Mouse (Mus musculus) testis, postnatal 14 days (tissue): ENCODE measurements around the gene Hist1h2ba.

Source experiments
- DNase-seq: peaks from one replicate; pipeline ENCODE4 v3.0.0; 2021; ENCODE audit warnings: low spot score

The Hist1h2ba gene

DNA sequence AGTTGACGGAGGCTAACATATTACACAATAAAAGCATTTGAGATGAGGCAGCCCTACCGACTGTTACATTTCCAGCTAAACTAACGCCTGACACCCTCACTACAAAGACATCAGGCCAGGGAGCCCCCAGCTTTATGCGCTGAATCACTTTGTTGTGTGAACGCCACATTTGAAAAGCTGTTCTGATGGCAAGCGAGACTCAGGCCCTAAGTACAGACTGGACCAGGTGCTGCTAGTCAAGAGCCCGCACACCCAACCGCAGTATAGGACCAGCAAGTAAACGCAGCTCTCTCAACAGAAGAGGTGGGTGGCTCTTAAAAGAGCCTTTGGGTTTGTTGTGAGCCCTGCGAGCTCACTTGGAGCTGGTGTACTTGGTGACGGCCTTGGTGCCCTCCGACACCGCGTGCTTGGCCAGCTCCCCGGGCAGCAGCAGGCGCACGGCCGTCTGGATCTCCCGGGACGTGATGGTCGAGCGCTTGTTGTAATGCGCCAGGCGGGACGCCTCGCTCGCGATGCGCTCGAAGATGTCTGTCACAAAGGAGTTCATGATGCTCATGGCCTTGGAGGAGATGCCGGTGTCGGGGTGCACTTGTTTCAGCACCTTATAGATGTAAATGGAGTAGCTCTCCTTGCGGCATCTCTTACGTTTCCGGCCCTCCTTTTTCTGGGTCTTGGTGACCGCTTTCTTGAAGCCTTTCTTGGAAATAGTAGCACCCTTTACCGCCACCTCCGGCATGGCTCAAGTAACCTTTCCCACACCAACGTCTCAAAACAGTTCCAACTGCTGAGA, at the start of gene Hist1h2ba:
Gene Hist1h2ba (minus strand): TSS at position 736 of the 790 bp plus-strand sequence.
- peak; percentile 91 for DNase-seq

DNA sequence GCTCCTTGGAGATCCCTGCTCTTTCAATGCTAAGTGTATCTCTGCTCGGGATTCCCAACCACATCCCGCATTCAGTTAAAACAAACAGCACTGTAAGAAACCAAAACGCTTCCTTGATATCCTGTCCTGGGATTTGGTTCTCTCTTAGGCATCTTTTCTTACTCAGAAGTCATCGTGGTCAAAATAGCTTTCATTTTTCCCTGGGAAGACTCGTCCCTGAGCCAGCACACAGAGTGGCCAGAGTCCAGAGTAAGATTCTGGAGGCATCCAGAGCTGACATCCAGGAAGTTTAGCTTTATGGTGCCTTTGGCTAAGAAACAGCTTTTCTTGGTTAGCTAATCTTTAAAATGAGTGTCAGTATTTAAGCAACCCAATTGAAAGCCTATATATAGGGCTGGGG, 38.3 kb upstream of the Hist1h2ba start:
- DNase-seq, result no peak

DNA sequence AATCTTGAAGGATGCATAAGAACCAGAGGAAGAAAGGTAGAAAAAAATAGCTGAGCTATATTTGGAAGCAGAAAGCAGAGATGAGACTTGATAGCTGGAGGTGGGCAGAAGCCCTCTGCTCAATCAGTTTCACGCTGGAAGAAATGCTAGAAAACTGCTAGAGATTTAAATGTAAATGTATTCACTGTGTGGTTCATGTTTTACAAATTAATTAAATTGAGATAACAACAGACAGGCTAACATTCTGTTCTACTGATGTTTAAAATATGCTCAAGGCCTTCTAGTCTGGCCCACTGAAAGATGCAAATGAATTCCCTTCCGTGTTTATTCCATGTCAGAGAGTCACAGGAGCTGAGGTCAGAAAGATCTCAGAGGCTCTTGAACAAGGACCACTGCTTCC, 37.9 kb upstream of the Hist1h2ba start:
- no peak for DNase-seq

DNA sequence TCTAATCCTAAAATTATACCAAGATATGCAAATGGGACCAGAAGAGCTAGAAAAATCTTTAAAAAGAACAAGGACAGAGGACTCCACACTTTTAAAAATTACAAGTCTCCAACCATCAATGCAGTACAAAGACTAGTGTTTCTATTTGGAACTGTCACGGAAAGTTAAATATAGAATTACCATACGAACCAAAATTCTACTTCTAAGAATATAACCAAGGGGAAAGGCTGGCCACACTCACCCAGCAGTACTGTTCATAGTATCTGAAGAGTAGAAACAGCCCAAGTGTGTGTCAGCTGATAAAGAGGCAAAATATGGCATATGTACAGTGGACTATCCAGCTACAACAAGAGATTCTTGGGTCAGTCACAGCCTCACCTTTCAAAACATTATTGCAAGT, 31.0 kb upstream of the Hist1h2ba start:
- DNase-seq, result no peak

DNA sequence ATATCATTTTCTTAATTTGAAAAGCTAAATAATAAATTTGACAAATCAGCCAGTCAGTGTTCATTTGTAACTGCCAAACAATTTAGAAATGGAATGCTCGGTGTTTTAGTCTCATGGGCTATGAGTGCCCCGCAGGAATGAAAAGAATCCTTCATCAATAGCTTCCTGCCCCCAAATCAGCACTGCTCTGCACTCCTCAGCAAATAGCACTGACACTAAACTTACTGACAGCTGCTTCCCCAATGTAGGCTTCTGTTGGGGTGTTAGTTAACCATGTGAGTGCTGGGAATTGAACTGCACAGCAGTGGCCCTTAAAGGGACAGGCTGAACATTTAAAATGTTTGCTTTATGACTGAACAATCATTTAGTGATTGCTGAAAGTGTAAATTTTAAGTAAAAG, 25.8 kb upstream of the Hist1h2ba start:
- DNase-seq, result no peak

DNA sequence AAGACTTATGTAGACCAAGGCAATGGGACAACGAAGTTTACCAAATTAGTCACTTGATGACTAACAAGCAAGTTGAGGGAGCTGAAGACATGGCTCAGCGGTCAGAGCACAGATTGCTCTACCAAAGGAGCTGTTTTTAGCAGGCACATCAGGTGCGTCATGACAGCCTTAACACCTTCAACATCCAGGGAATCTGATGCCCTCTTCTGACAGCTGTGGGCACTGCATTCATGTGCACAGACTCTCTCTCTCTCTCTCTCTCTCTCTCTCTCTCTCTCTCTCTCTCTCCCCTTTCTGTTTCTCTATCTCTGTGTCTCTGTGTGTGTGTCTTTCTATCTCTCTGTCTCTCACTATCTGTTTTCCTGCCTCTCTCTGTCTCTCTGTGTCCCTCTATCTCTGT, 17.0 kb upstream of the Hist1h2ba start:
- no peak for DNase-seq

DNA sequence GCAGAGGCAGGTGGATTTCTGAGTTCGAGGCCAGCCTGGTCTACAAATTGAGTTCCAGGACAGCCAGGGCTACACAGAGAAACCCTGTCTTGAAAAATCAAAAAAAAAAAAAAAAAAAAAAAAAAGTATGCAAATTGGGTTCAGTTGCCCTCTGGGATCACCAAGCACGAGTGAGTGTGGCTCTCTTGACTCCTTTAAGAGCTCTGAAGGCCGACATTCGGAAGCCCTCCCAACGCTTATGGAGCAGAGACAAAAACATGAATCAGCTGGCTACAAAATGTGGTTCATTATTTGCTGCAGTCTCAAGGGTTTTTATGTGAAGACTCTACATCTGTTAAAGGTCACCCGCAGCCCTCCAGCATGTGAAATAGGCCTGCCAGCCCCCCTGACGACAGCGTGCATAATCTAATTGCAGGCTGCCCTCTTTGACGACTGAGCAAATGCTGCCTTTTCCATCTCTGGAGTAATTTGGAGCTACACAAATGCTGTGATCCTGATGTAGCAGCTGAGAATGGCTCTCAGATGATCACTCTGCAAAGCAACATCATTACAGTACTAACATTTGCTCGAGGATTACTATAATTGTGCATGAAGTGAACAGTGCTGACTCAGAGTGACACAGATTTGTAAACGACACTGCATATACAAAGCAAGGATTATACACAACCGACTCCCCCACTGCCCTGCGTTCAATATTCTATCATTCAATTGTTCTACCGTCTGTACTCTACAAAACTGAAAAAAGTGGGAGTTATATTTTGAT, 15.7 kb upstream of the Hist1h2ba start:
- no peak for DNase-seq

DNA sequence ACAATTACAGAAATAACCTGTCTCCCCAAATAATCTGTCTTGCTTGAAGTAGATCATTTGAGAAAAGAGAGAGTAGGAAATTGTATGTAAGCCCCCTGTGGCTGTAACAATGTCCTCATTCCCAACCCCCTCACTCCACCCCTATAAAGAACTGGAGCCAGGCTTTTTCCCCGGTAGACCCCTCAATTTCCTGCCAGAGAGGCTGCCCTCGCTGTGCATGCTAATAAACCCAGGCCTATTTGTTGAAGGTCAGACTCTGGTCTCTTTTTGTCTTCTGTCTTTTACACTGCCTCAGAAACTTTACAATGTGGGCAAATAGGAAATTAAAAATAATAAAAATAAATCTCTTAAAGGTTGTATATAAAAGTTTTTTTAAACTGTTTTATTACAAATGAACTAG, 12.3 kb upstream of the Hist1h2ba start:
- no peak for DNase-seq

DNA sequence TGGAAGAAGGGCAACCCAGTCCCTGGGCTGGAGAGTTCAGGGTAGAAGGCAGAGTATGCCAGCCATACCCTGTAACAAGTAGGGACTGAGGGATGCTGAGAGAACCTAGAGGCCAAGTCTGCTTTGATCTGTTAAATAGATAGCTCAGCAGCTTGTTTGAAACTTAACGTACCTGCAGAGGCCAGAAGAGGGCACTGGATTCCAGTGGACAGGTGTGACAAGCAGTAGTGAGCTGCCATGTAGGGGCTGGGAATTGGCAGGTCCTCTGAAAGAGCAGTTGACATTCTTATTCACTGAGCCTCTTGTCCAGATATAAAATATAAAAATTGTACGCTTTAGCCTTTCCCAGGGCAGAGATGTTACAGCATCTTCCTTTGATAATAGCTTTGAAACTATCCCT, 8.9 kb upstream of the Hist1h2ba start:
- no peak for DNase-seq

DNA sequence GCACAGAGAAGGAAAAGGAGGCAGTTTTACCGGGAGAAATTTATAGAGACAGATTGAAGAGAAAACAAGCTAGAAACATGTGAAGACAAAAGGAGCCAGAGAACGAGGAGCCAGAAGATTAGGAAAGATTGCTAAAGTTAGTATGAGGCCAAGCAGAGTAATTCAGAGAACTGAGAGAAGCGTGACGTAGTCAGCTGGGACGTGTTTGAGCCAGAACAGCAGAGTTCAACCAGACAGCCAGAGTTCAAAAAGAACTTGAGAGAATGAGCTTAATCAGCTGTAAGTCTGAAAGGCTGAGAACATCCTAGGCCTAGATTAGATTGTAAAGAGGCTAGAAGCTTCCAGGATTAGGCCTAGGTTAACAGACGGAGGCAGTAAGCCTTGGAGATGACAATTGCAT, 6.3 kb upstream of the Hist1h2ba start:
- no peak for DNase-seq

DNA sequence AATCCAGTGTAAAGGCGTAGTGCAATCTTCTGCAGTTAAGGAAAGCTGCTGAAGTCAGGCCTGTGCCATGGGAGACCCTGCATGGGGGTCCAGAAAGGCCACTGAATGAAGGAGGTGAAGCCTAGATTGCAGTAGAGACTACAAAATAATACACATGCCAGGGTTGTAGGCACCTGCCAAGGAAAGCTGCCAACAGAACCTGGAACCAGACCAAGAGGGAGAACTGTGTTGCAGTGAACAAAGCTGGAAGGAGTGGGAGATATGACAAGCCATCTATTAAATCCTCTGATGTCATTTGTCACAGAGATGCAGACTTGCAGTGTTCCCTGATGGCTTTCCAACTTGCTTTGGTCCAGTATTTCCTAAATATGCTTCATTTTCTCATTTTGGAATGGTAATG, 4.7 kb upstream of the Hist1h2ba start:
- no peak for DNase-seq

DNA sequence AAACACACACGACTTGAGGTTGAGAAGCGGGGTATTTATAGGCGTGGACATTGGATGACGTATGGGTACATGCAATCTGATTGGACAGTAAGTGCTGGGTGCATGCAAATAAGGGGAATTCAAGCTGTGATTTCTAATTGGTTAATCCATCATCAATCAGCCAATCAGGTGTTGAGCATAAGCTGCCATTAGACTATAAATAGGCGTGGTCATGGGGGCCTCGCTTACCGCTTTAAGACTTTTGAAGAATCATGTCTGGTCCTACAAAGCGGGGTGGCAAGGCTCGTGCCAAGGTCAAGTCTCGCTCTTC, 210 bp upstream of the Hist1h2ba start, which contains the start of gene Hist1h2aa:
Gene Hist1h2aa (plus strand): TSS at position 252 of the 310 bp plus-strand sequence.
- no peak for DNase-seq

DNA sequence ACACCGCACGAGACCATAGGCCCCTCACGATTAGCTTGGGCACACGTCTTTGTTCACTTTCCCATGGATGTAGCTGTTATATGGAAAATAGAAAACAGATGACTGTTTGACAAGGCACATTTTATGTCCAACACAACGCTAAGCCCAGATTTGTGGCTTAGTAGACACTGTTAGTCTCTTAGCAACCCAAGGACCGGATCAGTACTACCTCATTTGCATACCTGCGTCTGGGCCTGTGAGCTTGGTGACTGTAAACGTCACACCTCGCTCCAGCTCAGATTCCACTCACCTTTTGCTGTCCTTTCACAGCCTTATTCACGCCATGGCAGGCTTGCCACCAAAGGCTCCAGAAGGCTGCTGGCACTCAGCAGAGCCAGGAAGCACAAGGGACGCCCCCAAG, 3.1 kb downstream of the Hist1h2ba start:
- peak; percentile 49 for DNase-seq

DNA sequence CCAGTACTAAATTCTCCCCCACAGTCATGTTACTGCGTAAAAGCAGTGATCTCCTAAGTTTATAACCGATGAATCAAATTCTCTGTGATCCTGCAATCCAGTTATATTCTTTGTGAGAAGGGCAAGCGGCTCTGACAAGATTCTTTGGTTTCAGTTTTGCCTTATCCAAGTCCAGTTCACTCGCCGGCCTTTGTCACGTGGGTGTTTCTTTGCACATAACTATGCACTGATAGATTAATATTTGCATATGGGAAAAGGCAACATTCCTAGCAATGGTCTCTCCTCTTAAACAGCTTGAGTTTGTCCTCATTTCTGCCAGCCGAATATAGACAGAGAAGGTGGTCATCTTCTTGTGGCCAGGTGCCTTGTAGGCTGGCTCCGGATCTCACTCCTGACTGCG, 3.5 kb downstream of the Hist1h2ba start:
- no peak for DNase-seq

DNA sequence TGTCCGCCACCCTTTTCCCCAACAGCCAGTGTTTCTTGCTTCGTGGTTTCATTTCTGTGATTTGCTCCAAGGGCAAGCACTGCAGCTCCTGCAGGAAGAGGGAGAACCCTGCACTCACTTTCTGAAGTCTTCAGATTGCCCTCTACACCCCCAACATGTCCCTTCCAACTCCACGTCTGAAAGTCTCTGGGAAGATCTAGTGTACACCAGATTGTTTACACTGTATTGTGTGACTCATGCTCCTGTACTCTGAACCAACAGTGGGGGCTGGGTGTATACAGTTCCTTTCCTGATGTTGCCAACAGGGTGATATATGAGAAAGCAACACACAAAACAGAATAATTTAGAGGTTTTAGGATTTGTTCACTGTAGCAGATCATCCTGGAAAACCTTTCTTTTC, 5.3 kb downstream of the Hist1h2ba start:
- DNase-seq, result no peak

DNA sequence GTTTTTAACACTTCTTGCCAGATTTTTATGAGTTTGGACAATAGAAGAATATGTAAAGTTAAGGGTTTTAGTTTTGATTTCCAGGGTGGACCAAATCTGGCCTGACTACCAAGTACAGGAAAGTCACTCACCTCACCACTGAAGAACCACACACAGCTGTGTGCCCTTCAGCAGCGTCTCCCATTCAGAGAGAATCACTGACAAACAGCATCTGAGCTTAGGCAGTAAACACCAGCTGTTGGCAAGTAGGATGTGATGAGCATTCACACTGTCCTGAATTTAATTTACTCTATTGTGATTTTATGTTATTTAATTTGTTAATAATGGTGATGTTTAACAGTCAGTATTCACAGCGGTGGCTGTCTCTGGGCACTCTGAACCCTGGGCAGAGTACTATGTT, 8.2 kb downstream of the Hist1h2ba start:
- DNase-seq, result no peak

DNA sequence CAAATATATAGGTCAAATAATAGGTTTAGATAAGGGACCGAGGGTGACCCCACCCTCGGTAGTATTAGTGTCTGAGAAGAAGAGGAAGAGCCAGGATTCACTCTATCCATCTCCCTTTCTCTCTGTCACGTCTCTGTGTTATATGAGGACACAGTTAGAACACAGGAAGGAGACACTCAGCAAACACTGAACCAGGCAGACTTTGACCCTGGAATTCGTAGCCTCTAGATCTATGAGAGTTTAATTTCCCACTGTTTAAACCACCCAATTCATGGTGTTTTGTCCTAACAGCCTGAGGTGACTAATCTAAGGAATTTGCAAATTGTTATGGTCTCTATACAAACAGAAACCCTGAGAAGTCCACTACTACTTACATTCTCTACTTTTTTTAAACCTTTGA, 16.3 kb downstream of the Hist1h2ba start:
- DNase-seq, result no peak

DNA sequence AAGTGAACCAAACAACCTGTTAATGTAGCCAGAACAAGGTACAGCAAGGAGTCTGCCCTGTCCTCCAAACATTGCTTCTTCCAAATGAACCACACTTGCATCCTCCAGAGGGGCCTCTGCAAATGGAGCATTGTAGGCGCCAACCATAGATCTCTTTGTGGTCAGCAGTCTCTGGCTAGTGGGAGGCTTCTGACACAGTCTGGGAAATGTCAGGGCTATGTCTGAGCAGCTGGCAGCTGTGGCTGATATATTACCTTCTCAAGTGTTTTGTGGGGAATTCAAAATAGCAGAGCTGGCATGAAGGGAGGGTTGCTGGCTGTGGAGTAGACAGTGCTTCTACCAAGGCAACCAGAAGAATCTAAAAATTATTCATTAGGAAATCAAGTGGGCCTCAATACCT, 17.8 kb downstream of the Hist1h2ba start:
- no peak for DNase-seq

DNA sequence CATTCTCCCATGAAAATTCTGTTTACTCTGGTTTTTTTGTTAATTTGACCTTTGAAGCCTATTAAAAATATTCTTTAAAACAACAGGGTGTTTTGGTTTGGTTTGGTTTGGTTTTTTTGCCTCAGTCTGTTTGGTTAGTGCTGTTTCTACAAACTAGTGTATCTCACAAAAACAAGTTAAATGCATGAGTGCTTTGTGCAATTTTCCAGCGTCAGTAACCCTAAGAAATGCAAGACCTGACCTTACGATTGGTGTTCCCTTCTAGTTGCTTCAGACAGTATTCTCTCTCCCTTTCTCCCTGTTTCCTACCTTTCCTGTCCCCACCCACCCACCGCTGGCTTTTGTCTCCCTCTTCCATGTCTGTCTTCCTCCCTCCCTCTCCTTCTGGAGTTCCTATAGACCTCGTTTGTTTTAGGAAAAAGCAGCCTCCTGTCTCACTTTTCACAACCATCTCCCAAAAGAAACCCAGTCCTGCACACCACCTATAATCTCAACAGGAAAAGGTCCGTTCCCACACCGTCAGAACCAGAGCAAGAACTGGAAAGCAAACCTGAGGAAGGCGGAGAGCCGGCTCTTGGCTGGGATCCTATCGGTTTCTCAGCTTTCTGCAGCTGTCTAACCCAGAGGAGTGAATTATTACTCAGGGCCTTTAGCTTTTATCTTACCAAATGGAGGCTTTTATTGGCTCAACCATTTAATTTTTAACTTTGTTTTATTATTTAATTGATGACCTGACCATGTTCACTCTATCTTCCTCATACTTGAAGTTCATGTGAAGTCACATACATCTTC, 19.4 kb downstream of the Hist1h2ba start, which contains the start of gene Slc17a4:
Gene Slc17a4 (minus strand): TSS at position 634 of the 792 bp plus-strand sequence.
- DNase-seq, result no peak

DNA sequence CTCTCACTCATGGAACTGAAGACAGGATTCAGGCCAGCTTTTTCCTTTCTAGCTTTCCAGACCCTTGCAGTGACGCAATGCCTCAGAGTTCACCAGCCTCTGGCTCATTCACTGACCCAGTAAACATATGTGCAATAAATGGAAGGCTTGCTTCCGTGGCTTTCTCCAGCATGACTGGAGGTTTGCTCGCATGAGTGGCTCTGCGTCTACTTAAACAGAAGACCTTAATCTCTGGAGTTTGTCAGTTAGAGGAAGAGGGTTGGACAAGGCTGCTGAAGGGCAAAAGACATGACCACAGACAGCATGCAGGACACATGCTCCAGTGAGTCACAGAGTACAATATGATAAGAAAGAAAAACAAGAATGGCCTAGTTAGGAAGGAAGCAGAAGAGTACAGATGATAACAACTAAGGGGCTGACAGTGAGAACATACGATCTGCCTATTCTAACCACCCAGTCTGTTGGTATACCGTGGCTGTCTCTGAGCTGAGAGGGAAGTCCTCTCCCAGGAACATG, 20.1 kb downstream of the Hist1h2ba start:
- no peak for DNase-seq

DNA sequence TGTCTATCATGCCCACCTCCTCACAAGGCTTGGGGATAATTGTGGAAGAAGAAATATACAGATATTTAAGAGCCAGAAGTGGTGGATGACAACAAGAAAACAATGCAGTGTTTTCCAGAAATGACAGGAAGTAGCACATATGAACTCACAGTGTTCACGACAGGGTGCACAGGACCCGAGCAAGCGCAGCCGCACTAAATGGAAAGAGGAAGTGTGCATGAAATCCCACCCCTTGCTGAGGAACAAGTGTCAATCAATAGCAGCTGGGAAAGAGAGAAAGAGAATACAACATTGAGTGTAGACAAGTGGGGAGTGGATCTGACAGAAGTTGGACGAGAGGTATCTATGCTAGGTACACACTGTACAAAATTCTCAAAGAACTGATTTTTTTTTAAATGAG, 22.6 kb downstream of the Hist1h2ba start:
- DNase-seq, result no peak

DNA sequence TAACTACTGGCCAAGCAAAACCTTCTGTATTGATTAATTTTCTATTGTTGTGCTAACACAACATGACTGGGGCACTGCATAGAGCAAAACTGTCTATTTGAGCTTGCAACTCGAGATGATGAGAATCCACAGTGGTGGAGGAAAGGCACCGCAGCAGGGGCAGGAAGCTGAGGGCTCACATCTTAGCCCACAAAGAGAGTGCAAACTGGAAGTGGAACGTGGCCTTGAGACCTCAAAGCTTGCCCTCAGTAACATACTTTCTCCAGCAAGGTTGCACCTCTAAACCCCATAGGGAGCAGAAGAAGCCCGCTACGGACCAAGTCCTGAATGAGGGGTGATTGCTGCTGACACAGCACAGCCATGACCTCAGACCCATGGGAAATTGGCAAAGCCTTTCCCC, 23.8 kb downstream of the Hist1h2ba start:
- no peak for DNase-seq

DNA sequence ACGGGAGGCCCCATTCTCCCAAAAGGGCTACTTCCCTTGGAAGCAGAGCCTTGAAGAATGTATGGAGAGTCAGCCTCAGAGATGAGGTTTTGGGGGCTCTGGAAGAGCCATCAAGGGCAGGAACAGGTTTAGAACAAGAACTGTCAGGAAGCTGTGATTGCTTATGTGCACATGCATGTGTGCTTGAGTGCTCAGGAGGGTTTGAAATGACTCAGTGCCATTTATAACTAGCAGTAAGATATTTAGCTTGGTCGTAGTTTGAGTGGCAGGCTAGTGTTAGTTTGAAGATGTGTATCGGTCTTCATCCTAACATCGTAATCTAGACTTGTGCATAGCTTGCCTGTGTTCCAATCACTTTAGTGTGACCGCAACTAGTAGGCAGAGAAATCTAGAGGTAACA, 27.1 kb downstream of the Hist1h2ba start:
- no peak for DNase-seq
